In genomic region chr4:107003786-107004185, GRCm38 (mm10) we compare ENCODE assay signal across 13 mouse cellular contexts.
"Had no signal": no experiment of that assay in that cellular context is flagged by ENCODE, and none has a peak within 500 bp of the region (broad histone marks: within the 10 kb centered on the region; RNA-seq: fewer than 3 reads in every experiment).

No protein-coding gene starts in this region.

- H3K27ac ChIP-seq: left cerebral cortex, adult 2 months; limb, embryonic 10.5 days; lung, embryonic 15.5 days; macrophage; midbrain, embryonic 12.5 days; neural tube, embryonic 12.5 days had no signal

- H3K9ac ChIP-seq: lung, embryonic 15.5 days; midbrain, embryonic 12.5 days; neural tube, embryonic 12.5 days had no signal

- H3K4me3 ChIP-seq: left cerebral cortex, adult 2 months; limb, embryonic 10.5 days; lung, embryonic 15.5 days; megakaryocyte, embryonic 14.5 days; midbrain, embryonic 12.5 days; neural tube, embryonic 12.5 days had no signal

- H3K9me3 ChIP-seq: limb, embryonic 10.5 days; lung, embryonic 15.5 days; megakaryocyte, embryonic 14.5 days; midbrain, embryonic 12.5 days; neural tube, embryonic 12.5 days had no signal

- H3K27me3 ChIP-seq: lung, embryonic 15.5 days; megakaryocyte, embryonic 14.5 days; midbrain, embryonic 12.5 days; neural tube, embryonic 12.5 days had no signal

- H3K36me3 ChIP-seq: lung, embryonic 15.5 days; midbrain, embryonic 12.5 days had no signal

- H3K4me2 ChIP-seq: lung, embryonic 15.5 days; midbrain, embryonic 12.5 days; neural tube, embryonic 12.5 days had no signal

- DNase-seq: kidney, adult 8-10 months; lung, postnatal 14 days; right cerebral cortex, postnatal 4 days; spleen, adult 18-20 months; thymus, adult 18-20 months; thymus, postnatal 14 days had no signal
